Mouse (Mus musculus): ENCODE data around the gene Fam222a.

DNA sequence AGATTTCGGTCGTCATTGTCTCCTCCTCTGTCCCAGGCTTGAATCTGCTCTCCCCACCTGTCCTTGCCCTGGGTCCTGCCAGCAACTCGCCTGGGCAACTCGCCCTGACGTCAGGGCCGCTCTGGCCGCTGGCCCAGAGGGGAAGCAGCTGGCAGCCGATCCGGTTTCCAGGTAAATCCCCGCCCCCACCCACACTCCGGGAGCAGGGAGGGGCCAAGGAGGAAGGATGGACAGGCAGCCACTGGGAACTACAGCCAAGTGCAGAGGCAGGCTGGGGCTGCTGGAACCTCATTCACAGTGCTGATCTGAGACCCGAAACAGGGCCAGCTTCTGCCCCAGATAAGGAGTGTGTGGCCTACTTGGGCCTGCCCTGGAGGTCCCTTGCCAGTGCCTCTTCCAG is 2.5 kb upstream of the Fam222a start:
- no peak for TF ChIP-seq EP300 (IDR thresholded peaks at IDR 0.05; ENCODE audit: low read depth)
- TF ChIP-seq CTCF (IDR thresholded peaks at IDR 0.05; ENCODE audit: low read depth), result no peak
